Comparison of ENCODE assay signal across 19 mouse cellular contexts in genomic region chr3:65374729-65375128, GRCm38 (mm10).
"Had no signal": no experiment of that assay in that cellular context is flagged by ENCODE, and none has a peak within 500 bp of the region (broad histone marks: within the 10 kb centered on the region; RNA-seq: fewer than 3 reads in every experiment).

No protein-coding gene starts in this region.

- H3K4me3 ChIP-seq: kidney, embryonic 15.5 days; limb, embryonic 15.5 days; megakaryocyte, embryonic 14.5 days; midbrain, embryonic 10.5 days; midbrain, embryonic 13.5 days had no signal

- H3K4me2 ChIP-seq: kidney, embryonic 15.5 days; limb, embryonic 15.5 days; liver, embryonic 11.5 days; lung, embryonic 14.5 days; midbrain, embryonic 13.5 days had no signal

- H3K9me3 ChIP-seq: kidney, embryonic 15.5 days; limb, embryonic 15.5 days; megakaryocyte, embryonic 14.5 days; midbrain, embryonic 10.5 days; midbrain, embryonic 13.5 days had no signal

- H3K4me1 ChIP-seq: kidney, embryonic 15.5 days; limb, embryonic 15.5 days had no signal

- H3K9ac ChIP-seq: kidney, embryonic 15.5 days; limb, embryonic 15.5 days; liver, embryonic 14.5 days; liver, postnatal 0 days; lung, embryonic 14.5 days; midbrain, embryonic 13.5 days had no signal

- ATAC-seq: liver, postnatal 0 days; lung, postnatal 0 days; midbrain, embryonic 13.5 days; midbrain, embryonic 16.5 days had no signal

- H3K27ac ChIP-seq: kidney, embryonic 15.5 days; limb, embryonic 15.5 days; liver, embryonic 14.5 days; midbrain, embryonic 13.5 days had no signal

- DNase-seq: kidney, adult 8-10 months; kidney, postnatal 10 days; kidney, postnatal 36 days; layer of hippocampus, postnatal 36 days; liver, postnatal 0 days; lung, embryonic 14.5 days; right cerebral cortex, adult 18-20 months; right cerebral cortex, postnatal 14 days; right cerebral cortex, postnatal 4 days; thymus, postnatal 25 days had no signal

- H3K27me3 ChIP-seq: kidney, embryonic 15.5 days; limb, embryonic 15.5 days; megakaryocyte, embryonic 14.5 days; midbrain, embryonic 13.5 days had no signal
